Mouse (Mus musculus): Measurements from ENCODE around the gene Gmcl1. TPM values are rescaled to one million over a fixed set of nuclear protein-coding genes. Genes with fewer than 3 reads are reported as not detected.

Gmcl1 gene
- polyA plus RNA-seq, 1 experiment from 2014 or later: 19.8 TPM

DNA sequence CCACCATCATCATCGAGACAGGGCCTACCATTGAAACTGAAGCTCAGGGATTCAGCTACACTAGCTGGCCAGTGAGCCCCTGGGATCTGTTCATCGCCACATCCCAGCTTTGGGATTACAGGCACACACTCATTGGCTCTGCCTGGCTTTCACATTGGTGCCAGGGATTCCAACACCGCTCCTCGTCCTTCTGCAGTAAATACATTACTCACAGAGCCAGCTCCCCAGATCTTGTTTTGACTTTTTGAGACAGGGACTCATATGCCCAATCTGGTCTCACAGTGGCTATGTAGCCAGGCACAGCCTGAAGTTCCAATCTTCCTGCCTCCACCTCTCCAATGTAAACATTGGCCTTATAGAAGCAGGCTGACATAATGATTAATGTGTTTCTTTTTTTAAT, 3.1 kb upstream of the Gmcl1 start:
- Histone ChIP-seq H3K9ac (ENCODE audit: low read length) (no peak overlapping the region), H3K4me2 (ENCODE audit: low read length) (no peak overlapping the region), H3K36me3 (ENCODE audit: control insufficient read depth, insufficient read depth, low read length) (no peaks in the 10 kb centered on the region), H3K9me3 (ENCODE audit: control insufficient read depth, low read length) (no peaks in the 10 kb centered on the region), H3K27me3 (ENCODE audit: control insufficient read depth, insufficient read depth, low read length) (no peaks in the 10 kb centered on the region), H3K4me1 (ENCODE audit: control insufficient read depth in 2 of 2, insufficient read depth in 2 of 2, low read length in 2 of 2) (peaks cover 2 to 17% of the 10 kb centered on the region in 2 experiments; a peak in 3 of 4 replicates), H3K4me3 (ENCODE audit: control insufficient read depth in 1 of 2, insufficient read depth in 1 of 2, low read depth in 1 of 2, low read length in 2 of 2) (no peak overlapping the region), H3K27ac (replicated peaks in 1 of 2; ENCODE audit: control insufficient read depth in 1 of 2, insufficient read depth in 1 of 2, low read depth in 2 of 2, low read length in 2 of 2) (no peak overlapping the region)
- 78% methylated on average over 4 of the region's 4 CpGs for WGBS
- ATAC-seq (ENCODE audit: insufficient number of reproducible peaks, insufficient read depth, low FRiP score, low read depth): no peak

DNA sequence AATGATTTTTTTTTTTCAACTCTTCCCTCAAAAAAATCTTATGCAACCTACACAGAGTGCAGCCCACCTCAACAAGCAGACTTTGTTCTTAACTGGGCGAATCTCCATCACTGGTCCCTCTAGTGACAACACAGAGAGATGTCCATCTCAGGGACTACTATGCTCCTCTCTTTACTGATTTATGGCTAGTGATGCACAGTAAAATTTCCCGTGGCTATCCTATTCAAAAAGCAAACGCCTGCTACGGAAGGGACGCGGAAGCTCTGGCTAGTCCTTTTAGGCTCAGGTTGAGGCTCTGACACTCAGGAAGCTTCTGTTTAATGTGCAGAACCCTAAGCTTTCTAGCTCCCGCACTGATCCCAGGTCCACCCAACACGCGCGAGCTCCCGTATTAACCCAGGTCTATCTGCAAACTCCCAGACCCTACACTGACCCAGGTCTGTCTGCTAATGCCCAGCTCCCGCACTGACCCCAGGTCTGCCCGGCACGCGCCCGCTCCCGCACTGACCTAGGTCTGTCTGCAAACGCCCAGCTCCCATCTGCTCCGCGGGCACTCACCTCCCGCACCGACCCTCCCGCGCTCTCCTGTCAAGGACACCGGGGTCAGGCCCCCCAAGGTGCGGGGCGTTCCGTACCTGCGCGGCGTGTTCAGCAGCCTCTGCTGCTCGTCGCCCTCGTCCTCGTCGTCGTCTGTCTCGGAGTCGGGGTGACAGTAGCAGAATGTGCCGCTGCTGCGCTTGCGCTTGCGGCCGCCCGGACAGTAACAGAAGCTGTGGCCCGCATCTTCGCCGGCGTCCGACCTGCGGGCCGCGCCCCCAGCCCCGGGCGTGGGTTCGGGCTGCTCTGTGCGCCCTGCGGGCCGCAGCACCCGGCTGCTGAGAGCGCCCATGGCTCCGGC, 658 bp downstream of the Gmcl1 start:
- under 1% methylated on average over 59 of the region's 62 CpGs for WGBS
- no peaks in the 10 kb centered on the region for H3K9me3 ChIP-seq (ENCODE audit: control insufficient read depth, low read length)

DNA sequence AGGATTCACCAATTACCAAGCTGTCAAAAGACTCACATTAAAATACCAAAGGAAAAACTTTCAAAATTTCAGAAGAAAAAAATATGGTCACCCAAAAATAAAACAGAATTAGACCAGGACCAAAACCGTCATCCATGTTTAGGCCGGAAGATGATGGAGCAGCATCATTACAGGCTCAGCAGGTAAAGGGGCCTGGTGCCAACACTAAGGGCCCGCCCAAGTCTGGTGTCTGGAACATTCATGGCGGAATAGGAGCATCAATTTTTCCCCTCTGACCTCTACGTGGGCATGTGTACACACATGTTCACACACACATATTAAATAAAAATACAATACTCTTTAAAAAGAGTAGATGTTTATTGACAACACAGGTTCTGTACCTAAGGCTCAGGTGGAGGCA, 4.5 kb downstream of the Gmcl1 start:
- Histone ChIP-seq H3K4me2 (ENCODE audit: low read length) (no peak overlapping the region), H3K9ac (ENCODE audit: low read length) (no peak overlapping the region), H3K4me1 (ENCODE audit: control insufficient read depth in 2 of 2, insufficient read depth in 2 of 2, low read length in 2 of 2) (peaks cover 0 to 9% of the 10 kb centered on the region in 2 experiments; a peak in 2 of 4 replicates), H3K27ac (replicated peaks in 1 of 2; ENCODE audit: control insufficient read depth in 1 of 2, insufficient read depth in 1 of 2, low read depth in 2 of 2, low read length in 2 of 2) (no peak overlapping the region), H3K9me3 (ENCODE audit: control insufficient read depth, low read length) (0 out of 2 replicates have a peak, but pooled peaks cover 3% of the 10 kb centered on the region), H3K4me3 (ENCODE audit: control insufficient read depth in 1 of 2, insufficient read depth in 1 of 2, low read depth in 1 of 2, low read length in 2 of 2) (no peak overlapping the region), H3K27me3 (ENCODE audit: control insufficient read depth, insufficient read depth, low read length) (no peaks in the 10 kb centered on the region), H3K36me3 (ENCODE audit: control insufficient read depth, insufficient read depth, low read length) (no peaks in the 10 kb centered on the region)
- 92% methylated on average over 5 of the region's 5 CpGs for WGBS
- ATAC-seq (ENCODE audit: insufficient number of reproducible peaks, insufficient read depth, low FRiP score, low read depth): no peak

More for the DNA sequence above, 658 bp downstream of the Gmcl1 start:
- Histone ChIP-seq H3K27me3 (ENCODE audit: control insufficient read depth, insufficient read depth, low read length) (no peaks in the 10 kb centered on the region), H3K9ac (ENCODE audit: low read length) (peak overlapping the region; percentile 88), H3K4me1 (ENCODE audit: control insufficient read depth in 2 of 2, insufficient read depth in 2 of 2, low read length in 2 of 2) (peaks cover 2 to 17% of the 10 kb centered on the region in 2 experiments; a peak in 3 of 4 replicates), H3K4me2 (ENCODE audit: low read length) (peak overlapping the region; percentile 97), H3K4me3 (ENCODE audit: control insufficient read depth in 1 of 2, insufficient read depth in 1 of 2, low read depth in 1 of 2, low read length in 2 of 2) (peak overlapping the region; percentile 76 to 95), H3K27ac (replicated peaks in 1 of 2; ENCODE audit: control insufficient read depth in 1 of 2, insufficient read depth in 1 of 2, low read depth in 2 of 2, low read length in 2 of 2) (peak overlapping the region; percentile 38 to 76; a peak in 3 of 4 replicates), H3K36me3 (ENCODE audit: control insufficient read depth, insufficient read depth, low read length) (no peaks in the 10 kb centered on the region)
- peak; percentile 75; the same call in 1 of the 2 replicates for ATAC-seq (ENCODE audit: insufficient number of reproducible peaks, insufficient read depth, low FRiP score, low read depth)

DNA sequence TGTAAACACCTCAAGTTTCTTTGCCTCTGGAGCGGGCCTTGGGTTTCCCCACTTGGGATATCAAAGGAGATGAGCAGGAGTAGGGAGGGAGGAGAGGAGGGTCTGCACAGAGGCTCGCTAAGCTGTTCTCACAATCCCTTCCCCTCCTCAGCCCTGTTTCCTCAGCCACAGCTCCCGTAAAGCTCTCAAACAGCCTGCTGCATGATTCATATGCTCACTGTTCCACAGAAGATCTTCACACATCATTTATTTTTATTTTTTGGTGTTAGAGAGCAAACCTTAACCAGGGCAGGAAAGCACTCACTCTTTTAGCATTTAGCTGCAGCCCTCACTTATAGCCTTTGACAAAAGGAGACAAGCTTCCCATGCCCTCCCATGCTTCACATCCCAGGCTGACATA, 11.2 kb downstream of the Gmcl1 start:
- Histone ChIP-seq H3K9me3 (ENCODE audit: control insufficient read depth, low read length) (no peaks in the 10 kb centered on the region), H3K27ac (replicated peaks in 1 of 2; ENCODE audit: control insufficient read depth in 1 of 2, insufficient read depth in 1 of 2, low read depth in 2 of 2, low read length in 2 of 2) (no peak overlapping the region), H3K27me3 (ENCODE audit: control insufficient read depth, insufficient read depth, low read length) (no peaks in the 10 kb centered on the region), H3K9ac (ENCODE audit: low read length) (no peak overlapping the region), H3K36me3 (ENCODE audit: control insufficient read depth, insufficient read depth, low read length) (peaks cover 32% of the 10 kb centered on the region), H3K4me1 (ENCODE audit: control insufficient read depth in 2 of 2, insufficient read depth in 2 of 2, low read length in 2 of 2) (no peaks in the 10 kb centered on the region), H3K4me2 (ENCODE audit: low read length) (no peak overlapping the region), H3K4me3 (ENCODE audit: control insufficient read depth in 1 of 2, insufficient read depth in 1 of 2, low read depth in 1 of 2, low read length in 2 of 2) (no peak overlapping the region)
- no peak for ATAC-seq (ENCODE audit: insufficient number of reproducible peaks, insufficient read depth, low FRiP score, low read depth)
- 80% methylated on average over 3 of the region's 3 CpGs for WGBS

DNA sequence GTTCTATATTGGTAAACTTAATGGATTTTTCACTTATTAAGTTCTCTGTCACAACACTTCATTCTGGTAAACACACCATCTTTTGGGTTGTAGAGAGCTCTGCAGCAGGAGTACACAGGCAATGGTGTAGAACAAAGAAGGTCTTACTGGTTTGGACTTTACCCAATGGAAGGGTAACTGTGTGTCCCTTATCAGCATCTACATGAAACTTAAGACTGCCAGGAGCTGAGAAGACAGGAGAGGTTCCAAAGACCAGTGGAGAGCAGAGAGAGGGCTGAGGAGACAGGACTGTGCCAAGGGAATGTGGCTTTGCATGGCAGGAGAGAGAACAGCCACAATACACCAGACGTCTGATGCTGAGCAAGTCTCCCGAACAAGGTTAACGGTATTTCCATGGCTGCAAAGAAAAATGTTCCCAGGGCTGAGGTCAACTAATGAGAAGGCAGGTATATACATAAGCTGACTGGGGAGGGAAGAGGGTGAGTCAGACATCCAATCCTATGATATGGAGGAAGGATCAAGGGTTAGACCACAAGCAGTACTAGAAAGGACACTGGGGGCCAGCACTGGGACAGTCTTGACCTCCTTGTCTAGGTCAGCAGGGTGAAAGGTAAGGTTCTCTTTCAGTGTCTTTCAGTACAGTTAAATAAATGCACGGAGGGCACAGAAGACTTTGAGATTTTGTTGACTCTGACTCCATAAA, 25.0 kb downstream of the Gmcl1 start:
- Histone ChIP-seq H3K9ac (ENCODE audit: low read length) (no peak overlapping the region), H3K4me3 (ENCODE audit: control insufficient read depth in 1 of 2, insufficient read depth in 1 of 2, low read depth in 1 of 2, low read length in 2 of 2) (no peak overlapping the region), H3K27ac (replicated peaks in 1 of 2; ENCODE audit: control insufficient read depth in 1 of 2, insufficient read depth in 1 of 2, low read depth in 2 of 2, low read length in 2 of 2) (no peak overlapping the region), H3K27me3 (ENCODE audit: control insufficient read depth, insufficient read depth, low read length) (no peaks in the 10 kb centered on the region), H3K36me3 (ENCODE audit: control insufficient read depth, insufficient read depth, low read length) (peaks cover 60% of the 10 kb centered on the region), H3K4me1 (ENCODE audit: control insufficient read depth in 2 of 2, insufficient read depth in 2 of 2, low read length in 2 of 2) (no peaks in the 10 kb centered on the region), H3K4me2 (ENCODE audit: low read length) (no peak overlapping the region), H3K9me3 (ENCODE audit: control insufficient read depth, low read length) (no peaks in the 10 kb centered on the region)
- WGBS: 85% methylated on average over 4 of the region's 4 CpGs
- no peak for ATAC-seq (ENCODE audit: insufficient number of reproducible peaks, insufficient read depth, low FRiP score, low read depth)

DNA sequence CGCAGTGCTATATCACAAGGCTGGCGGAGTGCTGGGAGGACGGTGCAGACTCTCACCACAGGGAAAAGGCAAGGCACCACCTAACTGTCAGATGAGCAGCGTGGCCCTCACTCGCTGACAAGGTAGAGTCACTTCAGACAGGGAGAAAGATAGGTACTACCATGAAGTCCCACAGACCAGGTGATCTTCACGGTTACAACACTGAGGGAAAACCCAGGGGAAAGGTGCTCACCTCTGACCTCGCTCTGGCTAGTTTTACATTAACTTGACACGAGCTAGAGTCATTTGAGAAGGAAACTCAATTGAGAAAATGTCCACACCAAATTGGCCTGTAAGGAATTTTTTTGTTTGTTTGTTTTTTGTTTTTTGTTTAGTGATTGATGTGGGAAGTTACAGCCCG, 30.6 kb downstream of the Gmcl1 start:
- H3K27me3 ChIP-seq (ENCODE audit: control insufficient read depth, insufficient read depth, low read length): no peaks in the 10 kb centered on the region
- no peak overlapping the region for H3K4me3 ChIP-seq (ENCODE audit: control insufficient read depth in 1 of 2, insufficient read depth in 1 of 2, low read depth in 1 of 2, low read length in 2 of 2)
- H3K9ac ChIP-seq (ENCODE audit: low read length): no peak overlapping the region
- no peaks in the 10 kb centered on the region for H3K9me3 ChIP-seq (ENCODE audit: control insufficient read depth, low read length)
- peaks cover 85% of the 10 kb centered on the region for H3K36me3 ChIP-seq (ENCODE audit: control insufficient read depth, insufficient read depth, low read length)
- 91% methylated on average over 9 of the region's 9 CpGs for WGBS
- ATAC-seq (ENCODE audit: insufficient number of reproducible peaks, insufficient read depth, low FRiP score, low read depth): no peak
- no peak overlapping the region for H3K4me2 ChIP-seq (ENCODE audit: low read length)
- H3K27ac ChIP-seq (replicated peaks in 1 of 2; ENCODE audit: control insufficient read depth in 1 of 2, insufficient read depth in 1 of 2, low read depth in 2 of 2, low read length in 2 of 2): no peak overlapping the region
- no peaks in the 10 kb centered on the region for H3K4me1 ChIP-seq (ENCODE audit: control insufficient read depth in 2 of 2, insufficient read depth in 2 of 2, low read length in 2 of 2)

DNA sequence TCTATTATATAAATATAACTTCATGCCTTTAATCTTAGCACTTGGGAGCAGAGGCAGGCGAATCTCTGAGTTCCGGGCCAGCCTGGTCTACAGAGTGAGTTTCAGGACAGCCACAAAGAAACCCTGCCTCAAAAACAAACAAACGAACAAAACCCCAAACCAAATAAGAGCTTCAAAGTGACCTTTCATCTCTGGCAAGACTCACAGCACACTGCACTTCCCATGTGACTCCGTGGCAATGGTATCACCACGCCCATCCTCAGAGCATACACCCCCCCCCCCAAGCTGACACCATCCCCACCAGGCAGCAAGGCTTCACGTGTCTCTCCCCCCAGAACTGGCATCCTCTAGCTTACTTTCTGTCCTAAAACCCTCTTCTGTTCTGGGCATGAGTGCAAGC, 35.3 kb downstream of the Gmcl1 start:
- Histone ChIP-seq H3K9me3 (ENCODE audit: control insufficient read depth, low read length) (no peaks in the 10 kb centered on the region), H3K4me2 (ENCODE audit: low read length) (no peak overlapping the region), H3K27me3 (ENCODE audit: control insufficient read depth, insufficient read depth, low read length) (no peaks in the 10 kb centered on the region), H3K4me1 (ENCODE audit: control insufficient read depth in 2 of 2, insufficient read depth in 2 of 2, low read length in 2 of 2) (no peaks in the 10 kb centered on the region), H3K36me3 (ENCODE audit: control insufficient read depth, insufficient read depth, low read length) (peaks cover 85% of the 10 kb centered on the region), H3K27ac (replicated peaks in 1 of 2; ENCODE audit: control insufficient read depth in 1 of 2, insufficient read depth in 1 of 2, low read depth in 2 of 2, low read length in 2 of 2) (no peak overlapping the region), H3K4me3 (ENCODE audit: control insufficient read depth in 1 of 2, insufficient read depth in 1 of 2, low read depth in 1 of 2, low read length in 2 of 2) (no peak overlapping the region), H3K9ac (ENCODE audit: low read length) (no peak overlapping the region)
- no peak for ATAC-seq (ENCODE audit: insufficient number of reproducible peaks, insufficient read depth, low FRiP score, low read depth)
- 83% methylated on average over 6 of the region's 6 CpGs for WGBS
